Comparison of ENCODE assay signal across 29 mouse cellular contexts in genomic region chr2:7006816-7007215, GRCm38 (mm10).
DNase-seq lines count a peak whose midpoint lies in the region; ATAC-seq and TF ChIP-seq lines count a peak whose summit lies in the region.
"Had no signal": no experiment of that assay in that cellular context is flagged by ENCODE, and none has a peak within 500 bp of the region (broad histone marks: within the 10 kb centered on the region; RNA-seq: fewer than 3 reads in every experiment).

No protein-coding gene starts in this region.

- 0 out of 2 replicates have a peak, but pooled peaks have one; percentile 26 for ATAC-seq in forebrain, embryonic 15.5 days (replicated peaks)
- no peak for ATAC-seq in midbrain, embryonic 11.5 days (ENCODE audit: low FRiP score)
- no peak for ATAC-seq in midbrain, embryonic 13.5 days
- ATAC-seq: forebrain, postnatal 0 days; intestine, postnatal 0 days had no signal

- peaks cover 3% of the 10 kb centered on the region for H3K4me1 ChIP-seq in forebrain, embryonic 15.5 days
- H3K4me1 ChIP-seq in forebrain, embryonic 10.5 days: peaks cover 5% of the 10 kb centered on the region
- peaks cover 3% of the 10 kb centered on the region for H3K4me1 ChIP-seq in midbrain, embryonic 11.5 days (ENCODE audit: control insufficient read depth, insufficient read depth, low read length)
- peaks cover 5% of the 10 kb centered on the region for H3K4me1 ChIP-seq in midbrain, embryonic 13.5 days (replicated peaks)
- H3K4me1 ChIP-seq: embryonic facial prominence, embryonic 15.5 days; heart, embryonic 10.5 days; heart, embryonic 13.5 days had no signal

- no peaks in the 10 kb centered on the region for H3K27me3 ChIP-seq in forebrain, embryonic 15.5 days
- no peaks in the 10 kb centered on the region for H3K27me3 ChIP-seq in forebrain, embryonic 10.5 days (ENCODE audit: poor library complexity, severe bottlenecking)
- H3K27me3 ChIP-seq in midbrain, embryonic 11.5 days (ENCODE audit: control insufficient read depth, insufficient read depth, low read length): no peaks in the 10 kb centered on the region
- H3K27me3 ChIP-seq in midbrain, embryonic 13.5 days: no peaks in the 10 kb centered on the region
- H3K27me3 ChIP-seq: CH12.LX; embryonic facial prominence, embryonic 12.5 days; embryonic facial prominence, embryonic 15.5 days; heart, embryonic 13.5 days; hindbrain, embryonic 15.5 days had no signal

- no peak for TF ChIP-seq CTCF in layer of hippocampus, adult 2 months (conservative IDR thresholded peaks at IDR 0.05)

- H3K9me3 ChIP-seq in forebrain, embryonic 15.5 days: no peaks in the 10 kb centered on the region
- no peaks in the 10 kb centered on the region for H3K9me3 ChIP-seq in forebrain, embryonic 10.5 days
- no peaks in the 10 kb centered on the region for H3K9me3 ChIP-seq in midbrain, embryonic 11.5 days (ENCODE audit: control insufficient read depth, low read length)
- no peaks in the 10 kb centered on the region for H3K9me3 ChIP-seq in midbrain, embryonic 13.5 days
- H3K9me3 ChIP-seq: embryonic facial prominence, embryonic 12.5 days; embryonic facial prominence, embryonic 15.5 days; G1E; heart, embryonic 10.5 days; heart, embryonic 13.5 days; hindbrain, embryonic 15.5 days had no signal

- no peak overlapping the region for H3K4me2 ChIP-seq in forebrain, embryonic 15.5 days (replicated peaks)
- no peak overlapping the region for H3K4me2 ChIP-seq in midbrain, embryonic 11.5 days
- no peak overlapping the region for H3K4me2 ChIP-seq in midbrain, embryonic 13.5 days (replicated peaks)
- H3K4me2 ChIP-seq: embryonic facial prominence, embryonic 12.5 days; embryonic facial prominence, embryonic 15.5 days; heart, embryonic 13.5 days; hindbrain, embryonic 15.5 days had no signal

- no peak for DNase-seq in forebrain, embryonic 10.5 days (ENCODE audit: extremely low spot score, low spot score)
- DNase-seq in layer of hippocampus, adult 2 months (ENCODE audit: low spot score in 2 of 2): no peak
- DNase-seq in layer of hippocampus, adult 9-11 months: no peak
- peak; percentile 51 for DNase-seq in midbrain, embryonic 11.5 days (ENCODE audit: low spot score, missing footprints)
- DNase-seq in telencephalon, adult 2 months (ENCODE audit: low read depth, low spot score): peak; percentile 73
- DNase-seq in MN1 (ENCODE audit: low spot score): no peak
- DNase-seq: adrenal gland, adult 2 months; adrenal gland, postnatal 14 days; B cell, adult 2 months; cerebellum, adult 11 months; cerebellum, adult 2 months; cerebellum, adult 9-11 months; cerebellum, postnatal 25 days; forebrain, postnatal 0 days; gastrocnemius, postnatal 10 days; gastrocnemius, postnatal 36 days; heart, adult 2 months; heart, postnatal 14 days; heart, postnatal 4 days had no signal

- H3K27ac ChIP-seq in forebrain, embryonic 15.5 days (replicated peaks): peak overlapping the region; percentile 31; the same call in 1 of the 2 replicates
- H3K27ac ChIP-seq in forebrain, embryonic 10.5 days: no peak overlapping the region
- peak overlapping the region; percentile 67; the same call in 1 of the 2 replicates for H3K27ac ChIP-seq in layer of hippocampus, adult 2 months
- no peak overlapping the region for H3K27ac ChIP-seq in midbrain, embryonic 11.5 days (ENCODE audit: low read depth, low read length)
- H3K27ac ChIP-seq in midbrain, embryonic 13.5 days: no peak overlapping the region
- H3K27ac ChIP-seq: embryonic facial prominence, embryonic 12.5 days; embryonic facial prominence, embryonic 15.5 days; heart, adult 2 months; heart, embryonic 10.5 days; heart, embryonic 13.5 days; hindbrain, embryonic 15.5 days had no signal

- H3K36me3 ChIP-seq in forebrain, embryonic 15.5 days: no peaks in the 10 kb centered on the region
- no peaks in the 10 kb centered on the region for H3K36me3 ChIP-seq in forebrain, embryonic 10.5 days (replicated peaks)
- no peaks in the 10 kb centered on the region for H3K36me3 ChIP-seq in midbrain, embryonic 11.5 days (ENCODE audit: control insufficient read depth, insufficient read depth, low read length)
- no peaks in the 10 kb centered on the region for H3K36me3 ChIP-seq in midbrain, embryonic 13.5 days
- H3K36me3 ChIP-seq: embryonic facial prominence, embryonic 12.5 days; embryonic facial prominence, embryonic 15.5 days; G1E; heart, embryonic 13.5 days; hindbrain, embryonic 15.5 days had no signal

- no peak overlapping the region for H3K9ac ChIP-seq in forebrain, embryonic 15.5 days (replicated peaks)
- no peak overlapping the region for H3K9ac ChIP-seq in midbrain, embryonic 11.5 days (ENCODE audit: low read length)
- no peak overlapping the region for H3K9ac ChIP-seq in midbrain, embryonic 13.5 days (replicated peaks)
- H3K9ac ChIP-seq: embryonic facial prominence, embryonic 12.5 days; embryonic facial prominence, embryonic 15.5 days; forebrain, postnatal 0 days; heart, embryonic 13.5 days; hindbrain, embryonic 15.5 days had no signal

- no peak overlapping the region for H3K4me3 ChIP-seq in forebrain, embryonic 15.5 days
- H3K4me3 ChIP-seq in forebrain, embryonic 10.5 days: no peak overlapping the region
- no peak overlapping the region for H3K4me3 ChIP-seq in layer of hippocampus, adult 2 months
- H3K4me3 ChIP-seq in midbrain, embryonic 11.5 days (ENCODE audit: low read depth, low read length): no peak overlapping the region
- no peak overlapping the region for H3K4me3 ChIP-seq in midbrain, embryonic 13.5 days (replicated peaks)
- H3K4me3 ChIP-seq: embryonic facial prominence, embryonic 12.5 days; embryonic facial prominence, embryonic 15.5 days; heart, adult 2 months; heart, embryonic 10.5 days; heart, embryonic 13.5 days; hindbrain, embryonic 15.5 days had no signal

- 82% methylated on average over 3 of the region's 3 CpGs for WGBS in forebrain, embryonic 15.5 days
- 93% methylated on average over 3 of the region's 3 CpGs for WGBS in forebrain, embryonic 10.5 days
- WGBS in midbrain, embryonic 11.5 days: 92% methylated on average over 3 of the region's 3 CpGs
- 78% methylated on average over 3 of the region's 3 CpGs for WGBS in midbrain, embryonic 13.5 days

Comparison
In these comparisons a context has a peak if more than half of its experiments do, and no peak if none do; other contexts are left out.
1. H3K27ac ChIP-seq: peak in forebrain, embryonic 15.5 days (single experiment) and layer of hippocampus, adult 2 months (single experiment); none in forebrain, embryonic 10.5 days (single experiment), midbrain, embryonic 11.5 days (single experiment) and midbrain, embryonic 13.5 days (single experiment).
2. DNase-seq: peak in midbrain, embryonic 11.5 days (single experiment) and telencephalon, adult 2 months (single experiment); none in forebrain, embryonic 10.5 days (single experiment), layer of hippocampus, adult 2 months (0 of 2), layer of hippocampus, adult 9-11 months (single experiment) and MN1 (single experiment).